Mouse (Mus musculus) hindbrain, embryonic 13.5 days (tissue): ENCODE results near the gene Plxna3. TPM values are rescaled to one million over a fixed set of nuclear protein-coding genes. Genes with fewer than 3 reads are reported as not detected.

Source experiments
- ATAC-seq: fragments of 200-750 bp; cut with Nextera tagmentation; 2 replicates; pipeline ENCODE4 v1.8.0; 2017; ENCODE audit warnings: moderate TSS enrichment; ENCODE audit not compliant: low FRiP score
- H3K27ac ChIP-seq: fragments of 300-500 bp; sonication (generic); 2 replicates; pipeline ENCODE4 v1.5.1; 2015; ENCODE audit warnings: inconsistent platforms, mild to moderate bottlenecking, moderate library complexity
- H3K27me3 ChIP-seq: fragments of 300-500 bp; sonication (generic); 2 replicates; pipeline ENCODE4 v1.6.1; 2015; ENCODE audit warnings: mild to moderate bottlenecking, inconsistent platforms
- H3K36me3 ChIP-seq: fragments of 300-500 bp; sonication (generic); 2 replicates; pipeline ENCODE4 v1.6.1; 2015; ENCODE audit warnings: mild to moderate bottlenecking, inconsistent platforms
- H3K4me1 ChIP-seq: fragments of 300-500 bp; sonication (generic); replicated peaks from 2 replicates; pipeline ENCODE4 v1.6.1; 2015; ENCODE audit warnings: inconsistent platforms
- H3K4me2 ChIP-seq: fragments of 300-500 bp; sonication (generic); 2 replicates; pipeline ENCODE4 v1.6.1; 2015; ENCODE audit warnings: inconsistent platforms, mild to moderate bottlenecking, moderate library complexity
- H3K4me3 ChIP-seq: fragments of 300-500 bp; sonication (generic); 2 replicates; pipeline ENCODE4 v1.5.1; 2015; ENCODE audit warnings: mild to moderate bottlenecking, inconsistent platforms
- H3K9ac ChIP-seq: fragments of 300-500 bp; sonication (generic); 2 replicates; pipeline ENCODE4 v1.6.1; 2015; ENCODE audit warnings: mild to moderate bottlenecking, inconsistent platforms
- H3K9me3 ChIP-seq: fragments of 300-500 bp; sonication (generic); 2 replicates; pipeline ENCODE4 v1.6.1; 2016; ENCODE audit warnings: inconsistent platforms
- WGBS: fragments of 180-500 bp; shearing (Covaris S2); methylation state at CpG from one replicate; pipeline ENCODE4 v1.1.7; 2015; 5-methylcytosine and 5-hydroxymethylcytosine counted together
- polyA plus RNA-seq: library from polyadenylated mRNA; unstranded; fragments of >200 nt; fragmentation: Nextera tagmentation; extraction: Ambion mirVana; gene quantifications from 2 replicates; pipeline ENCODE4 v1.2.1, GENCODE M21; 2015

Gene Plxna3
- polyA plus RNA-seq, result 51.1 and 53.9 TPM in 2 replicates

GRCm38 (mm10) chrX:74328725-74329161 lies at the start of gene Plxna3:
Plxna3 (plus strand) TSS chrX:74329066.
- Histone ChIP-seq H3K9me3 (no peaks in the 10 kb centered on the region), H3K4me1 (peaks cover 40% of the 10 kb centered on the region), H3K4me3 (peak within 1 kb of the TSS; percentile 58), H3K27me3 (no peaks in the 10 kb centered on the region), H3K36me3 (peaks cover 19% of the 10 kb centered on the region), H3K9ac (peak within 1 kb of the TSS; percentile 80), H3K27ac (peak within 1 kb of the TSS; percentile 88), H3K4me2 (peak within 1 kb of the TSS; percentile 73)
- WGBS, result 27% methylated on average over 21 of the region's 30 CpGs
- peak; percentile 96 for ATAC-seq

DNA sequence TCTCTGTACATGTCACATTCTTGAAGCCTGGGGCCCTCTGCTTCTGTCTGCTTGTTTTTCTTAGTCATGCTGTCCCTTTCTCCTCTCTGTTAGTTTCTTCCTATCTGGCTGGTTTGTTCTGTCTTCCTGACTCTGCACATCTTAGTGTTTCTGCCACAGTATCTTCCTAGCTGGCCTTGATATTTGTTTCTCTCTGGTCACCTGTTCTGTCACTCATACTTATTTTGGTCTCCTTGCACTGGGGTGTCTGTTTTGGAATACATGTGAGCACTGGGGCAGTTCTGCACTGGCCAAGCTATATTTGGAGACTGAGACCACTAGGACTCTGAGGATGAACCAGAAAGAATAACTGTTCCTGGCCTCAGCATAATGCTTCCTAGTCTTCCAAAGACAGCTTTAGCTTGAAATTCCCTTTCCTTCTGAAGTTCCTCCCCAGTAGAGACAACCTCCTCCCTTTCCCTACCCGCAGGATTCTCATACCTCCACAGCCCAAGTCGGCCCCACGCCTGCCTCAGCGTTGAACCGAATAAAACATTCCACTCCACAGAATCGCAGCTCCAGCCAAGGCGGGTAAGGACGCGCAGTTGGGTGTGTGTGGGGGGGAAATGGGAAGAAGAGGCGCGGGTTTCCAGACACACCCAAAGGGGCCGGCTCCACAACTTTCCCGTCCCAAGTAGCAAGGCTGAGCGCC lies 47.7 kb upstream of the Plxna3 start:
- Histone ChIP-seq H3K4me3 (peak overlapping the region; percentile 53), H3K4me2 (peak overlapping the region; percentile 66), H3K9ac (peak overlapping the region; percentile 86), H3K27me3 (no peaks in the 10 kb centered on the region), H3K27ac (peak overlapping the region; percentile 87), H3K9me3 (no peaks in the 10 kb centered on the region), H3K36me3 (no peaks in the 10 kb centered on the region), H3K4me1 (peaks cover 20% of the 10 kb centered on the region)
- 15% methylated on average over 14 of the region's 14 CpGs for WGBS
- ATAC-seq, result 0 out of 2 replicates have a peak, but pooled peaks have one; percentile 3

DNA sequence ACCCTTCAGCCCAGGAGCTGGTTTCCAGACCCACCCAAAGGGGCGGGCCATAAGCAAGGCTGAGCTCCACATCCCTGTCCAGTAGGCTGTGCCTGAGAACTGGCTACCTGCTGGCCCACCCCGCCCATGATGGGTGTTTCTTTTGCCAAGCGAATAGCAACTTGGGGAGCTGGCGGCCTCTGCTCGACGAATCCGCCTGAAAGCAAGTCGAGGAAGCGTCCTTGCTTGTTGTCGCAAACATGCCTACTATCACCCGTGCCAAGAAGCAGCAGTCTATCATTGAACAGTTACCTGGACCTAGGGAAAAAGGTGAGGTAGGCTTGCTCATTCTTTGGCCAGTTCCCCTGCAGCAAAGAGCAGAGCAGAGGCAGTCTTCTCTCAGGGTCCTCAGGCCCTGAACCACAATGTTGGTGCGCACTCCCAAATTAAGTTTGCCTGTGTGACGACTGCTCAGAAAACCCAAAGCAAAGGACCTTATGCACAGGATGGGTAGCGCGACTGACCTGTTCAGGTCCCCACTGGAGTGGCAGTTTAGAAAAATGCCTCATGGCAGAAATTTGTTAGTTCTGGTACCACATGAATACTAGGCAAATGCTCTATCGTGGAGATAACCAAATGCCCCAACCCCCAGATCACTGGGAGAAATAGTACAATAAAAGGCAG lies 47.0 kb upstream of the Plxna3 start, which contains the start of the genes Taz and Dnase1l1:
Gene Taz, plus strand, starts transcription at position 181 of the 663 bp plus-strand sequence.
Gene Dnase1l1, minus strand, starts transcription at position 606 of the 663 bp plus-strand sequence.
- Histone ChIP-seq H3K4me2 (peak within 1 kb of the TSS; percentile 66), H3K4me1 (peaks cover 20% of the 10 kb centered on the region), H3K4me3 (peak within 1 kb of the TSS; percentile 53), H3K9ac (peak within 1 kb of the TSS; percentile 86), H3K27ac (peak within 1 kb of the TSS; percentile 87), H3K9me3 (no peaks in the 10 kb centered on the region), H3K36me3 (no peaks in the 10 kb centered on the region), H3K27me3 (no peaks in the 10 kb centered on the region)
- ATAC-seq, result peak; percentile 68
- 17% methylated on average over 16 of the region's 16 CpGs for WGBS

- ATAC-seq, result peak; percentile 88
- WGBS, result 21% methylated on average over 38 of the region's 39 CpGs
- H3K4me3 ChIP-seq, result peak overlapping the region; percentile 53
- peak overlapping the region; percentile 66 for H3K4me2 ChIP-seq
- peak overlapping the region; percentile 87 for H3K27ac ChIP-seq
- no peaks in the 10 kb centered on the region for H3K27me3 ChIP-seq
- peaks cover 20% of the 10 kb centered on the region for H3K4me1 ChIP-seq
- H3K9me3 ChIP-seq, result no peaks in the 10 kb centered on the region
- no peaks in the 10 kb centered on the region for H3K36me3 ChIP-seq
- peak overlapping the region; percentile 86 for H3K9ac ChIP-seq
These were observed 46.3 kb upstream of the Plxna3 start for GRCm38 (mm10) chrX:74282395-74283091.

GRCm38 (mm10) chrX:74283092-74283437 lies 45.8 kb upstream of the Plxna3 start:
- 43% methylated on average over 5 of the region's 5 CpGs for WGBS

GRCm38 (mm10) chrX:74293431-74293830 lies 35.4 kb upstream of the Plxna3 start:
- WGBS, result 86% methylated on average over 4 of the region's 4 CpGs
- H3K4me2 ChIP-seq, result no peak overlapping the region
- no peaks in the 10 kb centered on the region for H3K27me3 ChIP-seq
- H3K27ac ChIP-seq, result no peak overlapping the region
- H3K4me3 ChIP-seq, result no peak overlapping the region
- H3K4me1 ChIP-seq, result peaks cover 5% of the 10 kb centered on the region; the same call in 1 of the 2 replicates
- H3K36me3 ChIP-seq, result peaks cover 6% of the 10 kb centered on the region; the same call in 1 of the 2 replicates
- no peak overlapping the region for H3K9ac ChIP-seq
- no peak for ATAC-seq
- no peaks in the 10 kb centered on the region for H3K9me3 ChIP-seq

More at GRCm38 (mm10) chrX:74283092-74283437, 45.8 kb upstream of the Plxna3 start:
- Histone ChIP-seq H3K4me1 (peaks cover 20% of the 10 kb centered on the region), H3K9me3 (no peaks in the 10 kb centered on the region), H3K4me2 (peak overlapping the region; percentile 66), H3K27ac (peak overlapping the region; percentile 87), H3K36me3 (no peaks in the 10 kb centered on the region), H3K4me3 (peak overlapping the region; percentile 53), H3K9ac (peak overlapping the region; percentile 86), H3K27me3 (no peaks in the 10 kb centered on the region)
- ATAC-seq, result peak; percentile 60

GRCm38 (mm10) chrX:74296538-74297448 lies 32.1 kb upstream of the Plxna3 start, which contains the start of gene Atp6ap1:
Atp6ap1 (plus strand) TSS chrX:74297097.
- Histone ChIP-seq H3K9ac (peak within 1 kb of the TSS; percentile 87), H3K27me3 (no peaks in the 10 kb centered on the region), H3K9me3 (no peaks in the 10 kb centered on the region), H3K36me3 (peaks cover 23% of the 10 kb centered on the region), H3K4me1 (peaks cover 12% of the 10 kb centered on the region; the same call in 1 of the 2 replicates), H3K4me3 (peak within 1 kb of the TSS; percentile 67), H3K4me2 (peak within 1 kb of the TSS; percentile 68), H3K27ac (peak within 1 kb of the TSS; percentile 83)
- peak; percentile 99 for ATAC-seq
- 18% methylated on average over 37 of the region's 37 CpGs for WGBS

DNA sequence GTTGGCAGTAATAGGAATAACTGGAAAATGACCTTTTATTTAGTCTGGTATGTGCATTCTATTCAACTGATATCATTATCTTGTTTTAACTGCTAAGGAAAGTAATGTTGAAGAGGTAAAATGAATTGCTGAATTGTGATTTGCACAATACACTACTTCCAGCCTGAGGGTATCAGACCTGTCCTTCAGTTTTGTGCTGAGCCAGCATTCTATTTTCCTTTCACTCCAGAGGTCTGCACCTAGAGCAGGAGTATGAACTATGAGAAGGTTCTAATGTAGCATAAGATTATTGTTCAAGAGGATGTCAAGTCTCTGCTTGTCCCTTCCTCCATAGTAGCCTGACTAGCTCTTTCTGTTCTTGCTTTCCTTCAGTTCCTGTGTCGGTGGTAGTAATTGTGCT lies 30.5 kb upstream of the Plxna3 start:
- peaks cover 39% of the 10 kb centered on the region for H3K36me3 ChIP-seq
- no peaks in the 10 kb centered on the region for H3K9me3 ChIP-seq
- WGBS, result 79% methylated on average over 1 of the region's 1 CpGs
- H3K27me3 ChIP-seq, result no peaks in the 10 kb centered on the region
- peaks cover 12% of the 10 kb centered on the region; the same call in 1 of the 2 replicates for H3K4me1 ChIP-seq
- H3K27ac ChIP-seq, result no peak overlapping the region
- no peak overlapping the region for H3K4me3 ChIP-seq
- ATAC-seq, result no peak
- H3K4me2 ChIP-seq, result peak overlapping the region; percentile 27; the same call in 1 of the 2 replicates
- H3K9ac ChIP-seq, result no peak overlapping the region

DNA sequence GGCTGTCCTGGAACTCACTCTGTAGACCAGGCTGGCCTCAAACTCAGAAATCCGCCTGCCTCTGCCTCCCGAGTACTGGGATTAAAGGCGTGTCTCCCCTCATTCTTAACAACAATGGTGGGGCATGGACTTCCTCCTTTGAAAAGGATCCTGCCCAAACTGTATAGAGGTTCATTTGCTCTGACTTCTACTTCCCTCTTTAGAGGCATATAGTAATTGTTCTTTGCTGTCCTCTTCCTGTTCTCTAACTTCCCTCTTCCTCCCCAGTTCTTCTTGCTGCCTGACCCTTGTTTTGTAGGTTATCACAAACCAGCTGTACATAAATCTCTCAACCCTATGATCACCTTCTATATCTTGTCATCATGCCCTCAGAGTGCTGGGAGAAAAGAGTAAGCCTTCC lies 29.1 kb upstream of the Plxna3 start:
- Histone ChIP-seq H3K36me3 (peaks cover 45% of the 10 kb centered on the region), H3K27me3 (no peaks in the 10 kb centered on the region), H3K4me3 (no peak overlapping the region), H3K4me1 (peaks cover 19% of the 10 kb centered on the region; the same call in 1 of the 2 replicates), H3K4me2 (no peak overlapping the region), H3K9ac (no peak overlapping the region), H3K9me3 (no peaks in the 10 kb centered on the region), H3K27ac (no peak overlapping the region)
- ATAC-seq, result no peak
- WGBS, result 85% methylated on average over 3 of the region's 3 CpGs

- WGBS, result 8% methylated on average over 41 of the region's 41 CpGs
- H3K4me1 ChIP-seq, result peaks cover 42% of the 10 kb centered on the region
- H3K9ac ChIP-seq, result peak within 1 kb of the TSS; percentile 84
- peak within 1 kb of the TSS; percentile 60 for H3K4me3 ChIP-seq
- H3K9me3 ChIP-seq, result no peaks in the 10 kb centered on the region
- H3K27ac ChIP-seq, result peak within 1 kb of the TSS; percentile 96
- H3K4me2 ChIP-seq, result peak within 1 kb of the TSS; percentile 71
- no peaks in the 10 kb centered on the region for H3K27me3 ChIP-seq
- ATAC-seq, result peak; percentile 84
- peaks cover 68% of the 10 kb centered on the region for H3K36me3 ChIP-seq
These were observed 23.8 kb upstream of the Plxna3 start, which contains the start of gene Gdi1 for GRCm38 (mm10) chrX:74304867-74305700. Gdi1 (plus strand) TSS chrX:74304998.
